Mouse (Mus musculus) pancreas, adult 10 weeks (tissue): ENCODE data around the gene Pafah1b1. TPM values are rescaled to one million over a fixed set of nuclear protein-coding genes. Genes with fewer than 3 reads are reported as not detected.

Experiments used
- polyA plus RNA-seq: library from polyadenylated mRNA; stranded (reverse); fragments of 350-450 nt; fragmentation: Illumina TruSeq; extraction: RNeasy Lipid Tissue Mini Kit (QIAGEN cat#74804); gene quantifications from one replicate; pipeline ENCODE4 v1.2.3, GENCODE M21; 2015; ENCODE audit warnings: low read depth, low replicate concordance; ENCODE audit not compliant: insufficient read depth

Pafah1b1 gene
- polyA plus RNA-seq, result 12.8 TPM

DNA sequence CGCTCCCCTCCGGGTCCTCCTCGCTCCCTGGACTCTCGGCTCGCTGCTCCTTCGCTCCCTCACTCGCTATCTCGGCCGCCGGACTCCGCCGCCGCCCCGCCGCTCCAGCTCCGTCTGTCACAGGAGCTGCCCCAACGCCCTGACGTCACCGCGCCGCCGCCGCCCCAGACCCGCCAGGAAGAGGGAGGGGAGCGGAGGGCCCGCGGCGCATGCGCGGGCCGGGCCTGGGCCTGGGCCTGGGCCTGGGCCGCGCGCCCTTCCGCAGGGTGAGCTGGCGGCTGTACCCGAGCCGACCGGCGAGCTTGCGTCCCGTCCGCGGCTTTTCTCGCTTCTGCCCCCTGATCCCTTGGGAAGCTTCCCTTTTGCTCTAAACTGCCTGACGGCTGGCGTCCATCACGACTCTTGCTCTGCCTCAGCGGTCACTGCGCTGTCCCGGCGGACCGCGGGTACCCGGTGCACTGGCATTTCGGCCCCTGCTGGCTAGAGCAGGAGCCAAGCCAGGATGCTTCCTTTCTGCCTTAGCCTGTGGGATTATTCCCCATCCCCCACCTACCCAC lies at the start of gene Pafah1b1:
Pafah1b1 (minus strand) TSS at position 436 of the 557 bp plus-strand sequence.

DNA sequence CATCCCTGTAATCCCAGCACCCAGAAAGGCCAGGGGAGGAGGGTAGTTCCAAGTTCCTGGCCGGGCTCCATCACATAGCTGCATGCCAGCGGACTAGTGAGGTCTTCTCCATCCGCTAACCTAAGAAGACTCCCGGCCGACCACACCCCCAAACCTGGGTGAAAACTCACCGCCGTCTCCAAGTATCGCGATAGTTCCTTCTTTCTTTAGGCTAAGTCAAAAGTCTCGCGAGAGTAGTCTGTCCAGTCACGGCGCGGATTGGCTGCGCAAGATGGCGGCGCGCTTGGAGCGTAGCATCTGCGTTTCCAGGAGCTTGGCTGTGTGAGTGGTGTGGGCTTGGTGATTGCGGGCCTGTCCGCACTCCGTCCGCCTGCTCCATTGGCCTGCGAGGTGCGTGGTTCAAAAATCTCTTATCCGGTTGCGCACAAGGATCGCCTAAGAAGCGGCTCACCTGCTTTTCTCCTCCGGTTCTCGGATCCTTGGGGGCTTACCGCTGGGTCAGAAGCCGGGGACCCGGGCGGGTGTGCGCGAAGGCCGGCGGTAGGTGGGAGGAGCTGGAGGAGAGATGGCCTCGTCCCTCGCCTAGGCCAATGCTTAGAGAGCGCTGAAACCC lies 46.2 kb upstream of the Pafah1b1 start, which contains the start of gene Mettl16:
Mettl16 (plus strand) TSS at position 236 of the 613 bp plus-strand sequence.

DNA sequence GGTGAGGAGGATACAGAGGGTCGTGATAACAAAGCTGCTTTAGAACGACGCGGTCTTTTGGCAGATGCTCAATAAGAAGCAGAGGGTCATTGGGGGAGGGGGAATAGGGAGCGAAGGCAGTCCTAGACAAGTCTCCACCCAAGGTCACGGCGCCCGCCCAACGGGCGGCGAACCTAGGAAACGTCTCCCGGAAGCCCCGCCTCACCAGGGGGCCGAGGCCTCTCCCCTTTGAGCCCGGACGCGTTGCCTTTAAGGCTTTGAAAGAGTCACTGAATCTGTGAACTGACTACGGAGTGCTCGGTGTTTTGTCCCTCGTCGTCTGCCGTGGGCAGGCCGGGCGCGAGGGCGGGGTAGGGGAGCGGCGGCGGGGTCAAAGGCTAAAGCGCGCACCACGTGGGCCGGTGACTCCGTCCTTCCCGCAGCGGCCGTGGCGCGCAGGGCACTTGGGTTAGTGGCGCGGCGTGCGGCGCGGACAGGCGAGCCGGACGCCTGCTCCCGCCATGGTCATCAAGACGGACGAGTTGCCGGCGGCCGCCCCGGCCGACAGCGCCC lies 75.3 kb downstream of the Pafah1b1 start, which contains the start of gene Cluh:
Cluh (plus strand) TSS at position 401 of the 552 bp plus-strand sequence.

Other genes with a start within 250 kb of the Pafah1b1 start
- gene Rap1gap2, start 113.8 kb downstream of the Pafah1b1 start, polyA plus RNA-seq, result 17.5 TPM
- gene Ccdc92b, start 105.1 kb downstream of the Pafah1b1 start, polyA plus RNA-seq, result not detected
- gene Cluh, start 75.2 kb downstream of the Pafah1b1 start, polyA plus RNA-seq, result 16.1 TPM
- 2.7 TPM for gene Mettl16, start 46.2 kb upstream of the Pafah1b1 start, polyA plus RNA-seq
- gene Mnt, start 106.2 kb upstream of the Pafah1b1 start, polyA plus RNA-seq, result 3.1 TPM
- 3.7 TPM for gene Sgsm2, start 172.4 kb upstream of the Pafah1b1 start, polyA plus RNA-seq
- gene Tsr1, start 173.4 kb upstream of the Pafah1b1 start, polyA plus RNA-seq, result 7.6 TPM
- gene Smg6, start 201.2 kb upstream of the Pafah1b1 start, polyA plus RNA-seq, result 6.4 TPM
- 4.5 TPM for gene Srr, start 201.3 kb upstream of the Pafah1b1 start, polyA plus RNA-seq